In the genomic region with DNA sequence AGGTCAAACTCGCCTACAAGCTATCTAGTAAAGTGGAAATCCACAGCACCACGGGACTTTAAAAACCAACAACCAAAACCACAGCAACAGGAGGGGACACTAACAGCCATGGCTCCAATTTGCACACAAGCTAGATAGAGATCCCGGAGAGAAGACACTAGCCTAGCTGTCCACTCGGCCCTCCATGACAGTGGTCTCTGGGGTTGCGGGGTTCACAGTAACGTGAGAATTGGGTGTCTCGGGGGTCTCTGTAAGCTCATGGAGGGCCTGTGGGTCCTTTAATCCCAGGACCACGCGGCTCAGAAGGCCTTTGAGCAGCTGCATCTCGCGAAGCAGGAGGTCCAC, we compare ENCODE assay signal across 9 mouse cellular contexts. TPM values are rescaled to one million over a fixed set of nuclear protein-coding genes. Genes with fewer than 3 reads are reported as not detected.
DNase-seq lines count a peak whose midpoint lies in the region; ATAC-seq and TF ChIP-seq lines count a peak whose summit lies in the region.
"Had no signal": no experiment of that assay in that cellular context is flagged by ENCODE, and none has a peak within 500 bp of the region (broad histone marks: within the 10 kb centered on the region; RNA-seq: fewer than 3 reads in every experiment).

No protein-coding gene starts in this region.

- no peaks in the 10 kb centered on the region for H3K36me3 ChIP-seq in heart, embryonic 14.5 days (ENCODE audit: control insufficient read depth, insufficient read depth, low read length)
- H3K36me3 ChIP-seq in hindbrain, embryonic 12.5 days = no peaks in the 10 kb centered on the region
- no peaks in the 10 kb centered on the region for H3K36me3 ChIP-seq in midbrain, embryonic 12.5 days
- H3K36me3 ChIP-seq: G1E had no signal

- 32% methylated on average over 11 of the region's 11 CpGs for WGBS in heart, embryonic 14.5 days
- WGBS in hindbrain, embryonic 12.5 days = 24% methylated on average over 11 of the region's 11 CpGs
- 20% methylated on average over 11 of the region's 11 CpGs for WGBS in midbrain, embryonic 12.5 days

- no peaks in the 10 kb centered on the region for H3K9me3 ChIP-seq in heart, embryonic 14.5 days (ENCODE audit: control insufficient read depth, low read length)
- no peaks in the 10 kb centered on the region for H3K9me3 ChIP-seq in hindbrain, embryonic 12.5 days (replicated peaks)
- H3K9me3 ChIP-seq in midbrain, embryonic 12.5 days = no peaks in the 10 kb centered on the region

- TF ChIP-seq POLR2A in cortical plate, adult 2 months (IDR thresholded peaks at IDR 0.05; ENCODE audit: extremely low read depth, insufficient read depth, low read length) = no peak

- ATAC-seq in heart, embryonic 14.5 days (ENCODE audit: insufficient number of reproducible peaks, insufficient read depth, low FRiP score, low read depth) = no peak
- ATAC-seq in hindbrain, embryonic 12.5 days (ENCODE audit: low FRiP score) = no peak
- no peak for ATAC-seq in midbrain, embryonic 12.5 days (ENCODE audit: low FRiP score, low read depth)

- intact Hi-C loops in heart, postnatal 14 days (cut with DNase I) = no loop called here

- no peak for TF ChIP-seq CTCF in cortical plate, adult 2 months (IDR thresholded peaks at IDR 0.05; ENCODE audit: extremely low read depth, insufficient read depth, low read length)

- H3K4me2 ChIP-seq in heart, embryonic 14.5 days (ENCODE audit: low read length) = peak overlapping the region; percentile 96
- peak overlapping the region; percentile 94 for H3K4me2 ChIP-seq in hindbrain, embryonic 12.5 days (replicated peaks)
- H3K4me2 ChIP-seq in midbrain, embryonic 12.5 days (replicated peaks) = peak overlapping the region; percentile 90

- H3K4me1 ChIP-seq in heart, embryonic 14.5 days (ENCODE audit: control insufficient read depth in 2 of 2, insufficient read depth in 2 of 2, low read length in 2 of 2) = peaks cover 4 to 7% of the 10 kb centered on the region in 2 experiments; a peak in 2 of 4 replicates
- no peaks in the 10 kb centered on the region for H3K4me1 ChIP-seq in cortical plate, adult 2 months (ENCODE audit: control insufficient read depth, insufficient read depth, low read length)
- H3K4me1 ChIP-seq in hindbrain, embryonic 12.5 days = peaks cover 14% of the 10 kb centered on the region; the same call in 1 of the 2 replicates
- peaks cover 8% of the 10 kb centered on the region; the same call in 1 of the 2 replicates for H3K4me1 ChIP-seq in midbrain, embryonic 12.5 days

- H3K27me3 ChIP-seq in heart, embryonic 14.5 days (ENCODE audit: control insufficient read depth, insufficient read depth, low read length) = peaks cover 64% of the 10 kb centered on the region
- peaks cover 62% of the 10 kb centered on the region for H3K27me3 ChIP-seq in hindbrain, embryonic 12.5 days
- H3K27me3 ChIP-seq in midbrain, embryonic 12.5 days = peaks cover 72% of the 10 kb centered on the region

- peak overlapping the region; percentile 60; the same call in 1 of the 2 replicates for H3K9ac ChIP-seq in heart, embryonic 14.5 days (ENCODE audit: low read length)
- peak overlapping the region; percentile 60 for H3K9ac ChIP-seq in hindbrain, embryonic 12.5 days
- peak overlapping the region; percentile 62; the same call in 1 of the 2 replicates for H3K9ac ChIP-seq in midbrain, embryonic 12.5 days (replicated peaks)

- no peak for DNase-seq in heart, postnatal 14 days
- no peak for DNase-seq in ovary, postnatal 14 days (ENCODE audit: low spot score)
- no peak for DNase-seq in spleen, adult 18-20 months
- no peak for DNase-seq in urinary bladder, postnatal 4 days (ENCODE audit: low spot score in 2 of 2)

- peak overlapping the region; percentile 41 to 48 for H3K4me3 ChIP-seq in heart, embryonic 14.5 days (ENCODE audit: control insufficient read depth in 1 of 2, insufficient read depth in 1 of 2, low read depth in 1 of 2, low read length in 2 of 2)
- H3K4me3 ChIP-seq in cortical plate, adult 2 months (ENCODE audit: insufficient read depth, low read length) = peak overlapping the region; percentile 55
- H3K4me3 ChIP-seq in hindbrain, embryonic 12.5 days = peak overlapping the region; percentile 52
- H3K4me3 ChIP-seq in midbrain, embryonic 12.5 days = peak overlapping the region; percentile 62

- no peak overlapping the region for H3K27ac ChIP-seq in heart, embryonic 14.5 days (replicated peaks in 1 of 2; ENCODE audit: control insufficient read depth in 1 of 2, insufficient read depth in 1 of 2, low read depth in 2 of 2, low read length in 2 of 2)
- no peak overlapping the region for H3K27ac ChIP-seq in cortical plate, adult 2 months (ENCODE audit: insufficient read depth, low read length)
- no peak overlapping the region for H3K27ac ChIP-seq in hindbrain, embryonic 12.5 days
- H3K27ac ChIP-seq in midbrain, embryonic 12.5 days (replicated peaks) = no peak overlapping the region

RNA-seq across cellular contexts. Expression of a gene that starts 5.7 kb away (rescaled TPM):
- polyA plus RNA-seq in heart, embryonic 14.5 days (2014; fragmentation: Nextera tagmentation; extraction: Ambion mirVana) = 0.15 TPM in 1 of 2 replicates, not detected in the other
- total RNA-seq in heart, postnatal 14 days (2021) = not detected
- polyA plus RNA-seq in cortical plate, adult 2 months (2012; rRNA removed) = 1.0 and 1.1 TPM in 2 replicates
- not detected in 2 replicates for polyA plus RNA-seq in hindbrain, embryonic 12.5 days (2016; fragmentation: Nextera tagmentation; extraction: Ambion mirVana)
- polyA plus RNA-seq in midbrain, embryonic 12.5 days (2016; fragmentation: Nextera tagmentation; extraction: Ambion mirVana) = 0.14 and 0.18 TPM in 2 replicates
- total RNA-seq: G1E had no signal
- polyA plus RNA-seq: G1E had no signal

RNA-seq across cellular contexts. Expression of a gene that starts 20.3 kb away (rescaled TPM):
- 0.15 TPM in 2 replicates for polyA plus RNA-seq in heart, embryonic 14.5 days (2014; fragmentation: Nextera tagmentation; extraction: Ambion mirVana)
- under 1 TPM; 0.84 to 1.00 TPM for total RNA-seq in heart, postnatal 14 days (2021)
- polyA plus RNA-seq in cortical plate, adult 2 months (2012; rRNA removed) = 0.08 TPM in 1 of 2 replicates, not detected in the other
- polyA plus RNA-seq in hindbrain, embryonic 12.5 days (2016; fragmentation: Nextera tagmentation; extraction: Ambion mirVana) = not detected in 2 replicates
- not detected in 2 replicates for polyA plus RNA-seq in midbrain, embryonic 12.5 days (2016; fragmentation: Nextera tagmentation; extraction: Ambion mirVana)

RNA-seq across cellular contexts. Expression of a gene that starts 21.7 kb away (rescaled TPM):
- polyA plus RNA-seq in heart, embryonic 14.5 days (2014; fragmentation: Nextera tagmentation; extraction: Ambion mirVana) = 23.0 and 27.5 TPM in 2 replicates
- 1 to 10 TPM; 7.4 TPM for total RNA-seq in heart, postnatal 14 days (2021)
- 32.0 and 32.5 TPM in 2 replicates for polyA plus RNA-seq in cortical plate, adult 2 months (2012; rRNA removed)
- 35.4 and 35.9 TPM in 2 replicates for polyA plus RNA-seq in hindbrain, embryonic 12.5 days (2016; fragmentation: Nextera tagmentation; extraction: Ambion mirVana)
- polyA plus RNA-seq in midbrain, embryonic 12.5 days (2016; fragmentation: Nextera tagmentation; extraction: Ambion mirVana) = 28.7 and 34.6 TPM in 2 replicates

RNA-seq across cellular contexts. Expression of a gene that starts 22.2 kb away (rescaled TPM):
- not detected in 2 replicates for polyA plus RNA-seq in heart, embryonic 14.5 days (2014; fragmentation: Nextera tagmentation; extraction: Ambion mirVana)
- under 1 TPM; 0.48 to 0.56 TPM for total RNA-seq in heart, postnatal 14 days (2021)
- 0.81 and 0.83 TPM in 2 replicates for polyA plus RNA-seq in cortical plate, adult 2 months (2012; rRNA removed)
- 0.63 TPM in 1 of 2 replicates, not detected in the other for polyA plus RNA-seq in hindbrain, embryonic 12.5 days (2016; fragmentation: Nextera tagmentation; extraction: Ambion mirVana)
- 0.33 TPM in 1 of 2 replicates, not detected in the other for polyA plus RNA-seq in midbrain, embryonic 12.5 days (2016; fragmentation: Nextera tagmentation; extraction: Ambion mirVana)

RNA-seq across cellular contexts. Expression of a gene that starts 39.5 kb away (rescaled TPM):
- polyA plus RNA-seq in heart, embryonic 14.5 days (2014; fragmentation: Nextera tagmentation; extraction: Ambion mirVana) = 14.4 and 16.0 TPM in 2 replicates
- 10 to 100 TPM; 52.5 to 56.3 TPM for total RNA-seq in heart, postnatal 14 days (2021)
- 25.9 and 27.7 TPM in 2 replicates for polyA plus RNA-seq in cortical plate, adult 2 months (2012; rRNA removed)
- polyA plus RNA-seq in hindbrain, embryonic 12.5 days (2016; fragmentation: Nextera tagmentation; extraction: Ambion mirVana) = 10.3 and 11.3 TPM in 2 replicates
- 9.3 and 10.7 TPM in 2 replicates for polyA plus RNA-seq in midbrain, embryonic 12.5 days (2016; fragmentation: Nextera tagmentation; extraction: Ambion mirVana)
